Mouse (Mus musculus): ENCODE data around the gene Heatr6.

DNA sequence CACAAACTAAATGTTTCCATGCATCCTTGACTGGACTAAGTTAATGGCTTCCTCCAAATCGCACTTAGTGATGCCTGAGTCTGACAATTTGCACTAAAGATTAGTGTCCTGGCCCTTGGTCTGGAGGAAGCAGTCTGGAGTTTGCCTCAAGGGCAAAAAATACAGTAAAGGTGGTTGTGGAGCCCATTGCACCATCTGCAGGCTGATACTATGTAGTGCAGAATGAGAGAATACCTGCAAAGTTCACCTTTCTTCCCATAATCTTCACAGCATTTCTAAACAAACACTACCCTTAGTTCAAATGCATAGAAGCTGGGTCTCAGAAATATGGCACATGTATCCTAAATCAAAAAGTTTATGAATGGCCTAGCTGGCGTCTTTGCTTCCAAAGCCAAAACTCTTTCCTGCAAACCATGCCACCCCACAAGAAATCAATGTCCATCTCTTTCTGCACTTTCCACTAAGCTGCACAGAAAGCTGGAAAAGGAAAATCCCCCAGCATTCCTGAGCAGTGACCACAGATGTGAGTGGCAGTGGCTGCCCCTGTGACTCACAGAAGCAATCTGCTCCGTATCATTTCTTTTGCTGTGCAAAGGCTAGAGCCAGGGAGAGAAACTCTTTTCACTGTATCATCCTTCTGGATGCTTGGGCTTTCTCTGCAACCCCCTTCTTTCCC is 24.6 kb upstream of the Heatr6 start:
- TF ChIP-seq POLR2A (IDR thresholded peaks at IDR 0.05; ENCODE audit: low read depth, low read length) (no peak), CTCF (IDR thresholded peaks at IDR 0.05; ENCODE audit: extremely low read depth, insufficient read length, insufficient replicate concordance, low read depth, low read length) (no peak)

All from small intestine, adult 2 months (tissue).